Mouse (Mus musculus): Measurements from ENCODE around the gene Mapk10. TPM values are rescaled to one million over a fixed set of nuclear protein-coding genes. Genes with fewer than 3 reads are reported as not detected.

Mapk10 gene
- total and polyA plus RNA-seq, 3 experiments = 0.10 to 0.95 (median 0.47) TPM

DNA sequence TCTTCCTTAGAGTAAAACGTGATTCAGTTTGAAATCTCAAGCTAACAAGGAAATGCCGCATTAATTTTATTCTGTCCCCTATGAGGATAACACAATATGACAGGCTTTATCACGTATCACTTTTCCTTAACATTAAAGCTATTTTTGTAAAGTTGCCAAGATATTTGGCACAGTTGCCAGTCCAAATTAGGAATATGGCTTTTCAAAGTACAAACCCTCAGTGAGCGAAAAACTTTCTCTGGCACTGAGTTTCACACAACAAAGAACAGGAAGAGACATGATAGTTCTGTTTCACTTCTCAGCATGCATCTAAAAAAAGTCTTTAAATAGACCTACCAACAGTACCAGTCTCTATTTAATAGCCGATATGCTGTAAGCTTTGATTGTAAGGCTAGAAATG lies 107.1 kb downstream of the Mapk10 start:
- Histone ChIP-seq H3K27me3 (replicated peaks) (no peaks in the 10 kb centered on the region), H3K4me2 (ENCODE audit: insufficient read depth, low read depth, poor library complexity, severe bottlenecking) (no peak overlapping the region; the same call in 1 of the 2 replicates), H3K9ac (ENCODE audit: insufficient read depth, low read depth) (no peak overlapping the region), H3K4me3 (replicated peaks in 1 of 3; ENCODE audit: low read depth in 2 of 3, low read length in 2 of 3, poor library complexity in 1 of 3) (no peak overlapping the region), H3K4me1 (ENCODE audit: control insufficient read depth in 1 of 2, insufficient read depth in 2 of 2) (peaks cover 0 to 2% of the 10 kb centered on the region in 2 experiments; a peak in 1 of 4 replicates), H3K27ac (ENCODE audit: insufficient read depth, low read depth) (no peak overlapping the region), H3K9me3 (replicated peaks; ENCODE audit: low read length) (no peaks in the 10 kb centered on the region), H3K79me2 (replicated peaks; ENCODE audit: control insufficient read depth, extremely low read depth, insufficient read depth, poor library complexity, severe bottlenecking) (no peaks in the 10 kb centered on the region), H3K36me3 (replicated peaks in 1 of 2; ENCODE audit: control insufficient read depth in 1 of 2, insufficient read depth in 1 of 2, low read length in 1 of 2) (no peaks in the 10 kb centered on the region)
- dilution Hi-C loops (cut with MboI; ENCODE audit: extremely low pct_ligation_motif_present, extremely low pct_unique_long_range_greater_than_20kb, low sequenced_read_pairs) (no loop called here), in situ Hi-C loops (cut with MboI; ENCODE audit: low pct_ligation_motif_present, low pct_unique_long_range_greater_than_20kb, low sequenced_read_pairs) (no loop called here)
- DNase-seq (ENCODE audit: extremely low read depth) = no peak
- TF ChIP-seq ZKSCAN1 (IDR thresholded peaks at IDR 0.05; ENCODE audit: borderline replicate concordance, low read depth, low read length) = no peak
- no peak for TF ChIP-seq ETS1 (conservative IDR thresholded peaks at IDR 0.05; ENCODE audit: low read depth, low read length)
- TF ChIP-seq CHD2 (IDR thresholded peaks at IDR 0.05; ENCODE audit: low read length) = no peak
- TF ChIP-seq MAFK (IDR thresholded peaks at IDR 0.05; ENCODE audit: insufficient replicate concordance, low read length) = no peak
- TF ChIP-seq SMC3 (IDR thresholded peaks at IDR 0.05; ENCODE audit: low read depth, low read length) = no peak
- TF ChIP-seq RAD21 (IDR thresholded peaks at IDR 0.05; ENCODE audit: low read depth, low read length) = no peak
- TF ChIP-seq CHD1 (IDR thresholded peaks at IDR 0.05; ENCODE audit: low read depth, low read length) = no peak

DNA sequence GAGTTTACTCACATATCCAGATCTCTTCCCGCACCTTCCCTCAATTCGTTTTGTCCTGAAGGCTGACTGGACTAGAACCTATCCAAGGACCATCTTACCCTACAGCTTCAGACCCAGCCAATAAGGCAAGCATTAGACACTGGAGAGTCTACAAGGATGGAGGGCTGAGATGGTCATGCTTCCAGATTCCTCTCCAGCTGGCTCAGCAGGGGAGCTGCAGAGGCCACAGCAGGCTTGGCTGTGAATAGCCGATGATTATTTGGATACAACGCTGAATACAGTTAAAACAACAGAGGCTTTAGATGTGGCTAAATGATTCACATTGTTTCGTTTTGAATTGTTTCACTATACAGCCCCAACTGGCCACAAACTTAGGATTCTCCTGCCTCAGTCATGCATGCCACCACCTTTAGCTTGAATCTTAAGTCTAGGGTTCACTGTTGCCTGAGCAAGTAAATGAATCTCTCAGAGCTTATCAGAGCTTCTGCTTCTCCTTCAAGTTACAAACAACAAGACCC lies 108.2 kb downstream of the Mapk10 start:
- no peak for TF ChIP-seq MAX (IDR thresholded peaks at IDR 0.05; ENCODE audit: low read length)
- TF ChIP-seq USF1 (IDR thresholded peaks at IDR 0.05; ENCODE audit: low read depth, low read length) = no peak
- TF ChIP-seq KAT2A (IDR thresholded peaks at IDR 0.05; ENCODE audit: insufficient replicate concordance, low read length) = no peak
- H3K4me1 ChIP-seq (ENCODE audit: control insufficient read depth in 1 of 2, insufficient read depth in 2 of 2) = peaks cover 0 to 2% of the 10 kb centered on the region in 2 experiments; a peak in 1 of 4 replicates
- H3K27me3 ChIP-seq (replicated peaks) = no peaks in the 10 kb centered on the region
- dilution Hi-C loops (cut with MboI; ENCODE audit: extremely low pct_ligation_motif_present, extremely low pct_unique_long_range_greater_than_20kb, low sequenced_read_pairs) (no loop called here), in situ Hi-C loops (cut with MboI; ENCODE audit: low pct_ligation_motif_present, low pct_unique_long_range_greater_than_20kb, low sequenced_read_pairs) (no loop called here)
- H3K4me3 ChIP-seq (replicated peaks in 1 of 3; ENCODE audit: low read depth in 2 of 3, low read length in 2 of 3, poor library complexity in 1 of 3) = no peak overlapping the region
- DNase-seq (ENCODE audit: extremely low read depth) = no peak
- no peak overlapping the region for H3K9ac ChIP-seq (ENCODE audit: insufficient read depth, low read depth)
- H3K9me3 ChIP-seq (replicated peaks; ENCODE audit: low read length) = no peaks in the 10 kb centered on the region
- H3K27ac ChIP-seq (ENCODE audit: insufficient read depth, low read depth) = no peak overlapping the region
- no peaks in the 10 kb centered on the region for H3K79me2 ChIP-seq (replicated peaks; ENCODE audit: control insufficient read depth, extremely low read depth, insufficient read depth, poor library complexity, severe bottlenecking)
- H3K4me2 ChIP-seq (ENCODE audit: insufficient read depth, low read depth, poor library complexity, severe bottlenecking) = no peak overlapping the region
- H3K36me3 ChIP-seq (replicated peaks in 1 of 2; ENCODE audit: control insufficient read depth in 1 of 2, insufficient read depth in 1 of 2, low read length in 1 of 2) = no peaks in the 10 kb centered on the region

DNA sequence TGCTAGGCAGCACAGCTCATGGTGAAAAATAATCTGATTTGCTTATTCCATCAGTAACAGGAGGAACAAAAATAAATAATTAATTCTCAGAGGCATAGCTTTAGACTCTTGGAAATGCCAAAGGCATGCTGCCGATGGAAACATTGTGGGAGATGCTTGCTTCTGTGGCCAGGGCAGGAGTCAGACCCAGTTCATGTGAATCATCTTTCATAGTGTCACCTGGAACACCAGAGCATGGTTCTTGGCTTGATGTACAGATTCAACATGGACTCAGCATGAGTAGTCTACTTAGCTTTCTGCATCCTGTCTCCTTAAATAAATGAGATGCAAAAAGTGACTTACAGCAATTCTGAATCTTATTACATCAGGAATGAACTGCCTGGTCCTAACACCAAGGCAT lies 109.0 kb downstream of the Mapk10 start:
- no peak overlapping the region for H3K27ac ChIP-seq (ENCODE audit: insufficient read depth, low read depth)
- no peaks in the 10 kb centered on the region for H3K9me3 ChIP-seq (replicated peaks; ENCODE audit: low read length)
- H3K79me2 ChIP-seq (replicated peaks; ENCODE audit: control insufficient read depth, extremely low read depth, insufficient read depth, poor library complexity, severe bottlenecking) = no peaks in the 10 kb centered on the region
- no peak for DNase-seq (ENCODE audit: extremely low read depth)
- no peak overlapping the region for H3K9ac ChIP-seq (ENCODE audit: insufficient read depth, low read depth)
- H3K4me3 ChIP-seq (replicated peaks in 1 of 3; ENCODE audit: low read depth in 2 of 3, low read length in 2 of 3, poor library complexity in 1 of 3) = no peak overlapping the region
- no peak for TF ChIP-seq POLR2AphosphoS2 (IDR thresholded peaks at IDR 0.05; ENCODE audit: low read depth, low read length)
- TF ChIP-seq POLR2A (IDR thresholded peaks at IDR 0.05; ENCODE audit: low read depth, low read length) = no peak
- TF ChIP-seq BHLHE40 (IDR thresholded peaks at IDR 0.05; ENCODE audit: low read depth, low read length) = no peak
- TF ChIP-seq USF1 (IDR thresholded peaks at IDR 0.05; ENCODE audit: low read depth, low read length) = no peak
- H3K4me1 ChIP-seq (ENCODE audit: control insufficient read depth in 1 of 2, insufficient read depth in 2 of 2) = peaks cover 0 to 2% of the 10 kb centered on the region in 2 experiments; a peak in 1 of 4 replicates
- in situ Hi-C loops (cut with MboI; ENCODE audit: low pct_ligation_motif_present, low pct_unique_long_range_greater_than_20kb, low sequenced_read_pairs) (no loop called here), dilution Hi-C loops (cut with MboI; ENCODE audit: extremely low pct_ligation_motif_present, extremely low pct_unique_long_range_greater_than_20kb, low sequenced_read_pairs) (no loop called here)
- no peak overlapping the region for H3K4me2 ChIP-seq (ENCODE audit: insufficient read depth, low read depth, poor library complexity, severe bottlenecking)
- no peaks in the 10 kb centered on the region for H3K27me3 ChIP-seq (replicated peaks)
- H3K36me3 ChIP-seq (replicated peaks in 1 of 2; ENCODE audit: control insufficient read depth in 1 of 2, insufficient read depth in 1 of 2, low read length in 1 of 2) = no peaks in the 10 kb centered on the region
